Mouse (Mus musculus) spleen, postnatal 10 days (tissue): Measurements from ENCODE around the gene Rnf144a.
"Not testable (repeated sequence)": the region's sequence is repeated elsewhere in the genome, so short reads cannot be mapped to it uniquely, and the experiment has no call there.

Experiments
- DNase-seq, 2 experiments: peaks; one replicate each; pipeline ENCODE4 v3.0.0; 2021 to 2022; ENCODE audit warnings: low spot score in 2 of 2

Rnf144a gene

DNA sequence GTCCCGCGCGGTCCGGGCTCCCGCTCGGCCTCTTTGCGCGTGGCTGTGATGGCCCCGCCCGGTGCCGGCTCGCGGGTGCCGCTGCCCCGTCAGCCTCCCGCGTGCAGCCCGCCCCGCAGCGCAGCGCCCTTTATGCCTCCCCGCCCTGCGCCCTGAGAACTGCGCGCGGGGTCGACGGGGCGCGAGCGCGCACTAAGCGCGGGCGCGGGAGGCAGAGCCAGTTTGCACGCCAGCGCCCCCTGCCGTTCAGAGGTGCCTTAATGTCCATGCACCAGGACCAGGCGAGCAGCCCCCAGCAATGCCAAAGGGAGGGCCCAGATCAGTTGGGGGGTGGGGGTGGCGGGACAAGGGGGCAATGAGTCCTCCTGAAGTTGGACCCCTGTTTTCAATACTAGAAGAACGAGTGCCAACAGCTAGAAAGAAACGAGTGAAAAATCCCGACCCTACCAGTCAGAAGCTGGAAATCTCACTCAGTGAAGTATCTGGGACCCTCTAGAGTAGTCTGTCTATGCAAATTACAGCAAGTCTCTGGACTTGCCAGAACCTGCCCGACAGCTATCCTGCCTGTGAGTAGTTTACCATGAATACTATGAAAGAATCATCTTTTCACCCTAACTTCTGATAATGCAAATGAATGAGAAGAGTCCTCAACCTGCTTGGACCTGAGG lies at the start of gene Rnf144a:
TSS of gene Rnf144a (minus strand) at position 151 of the 668 bp plus-strand sequence.
- peak; percentile 91 to 96 for DNase-seq

DNA sequence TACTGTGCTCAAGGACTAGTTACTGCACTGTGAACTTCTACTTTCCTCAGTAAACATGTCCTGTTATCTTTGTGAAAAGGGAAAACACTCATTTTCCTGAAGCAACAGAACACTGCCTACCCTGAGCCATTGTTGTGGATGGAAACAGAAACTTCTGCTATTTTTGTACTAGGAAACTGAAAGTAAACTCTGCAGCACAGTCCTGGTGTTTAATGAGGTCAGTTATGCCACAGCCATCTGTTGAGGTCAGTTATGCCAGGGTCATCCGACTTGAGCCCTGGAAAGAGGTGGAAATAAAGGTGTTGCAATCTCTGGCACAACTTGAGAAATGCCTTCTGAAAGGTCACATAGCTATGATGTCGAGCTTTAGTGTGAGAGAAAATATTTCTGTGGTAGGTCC lies 45.0 kb upstream of the Rnf144a start:
- no peak for DNase-seq

DNA sequence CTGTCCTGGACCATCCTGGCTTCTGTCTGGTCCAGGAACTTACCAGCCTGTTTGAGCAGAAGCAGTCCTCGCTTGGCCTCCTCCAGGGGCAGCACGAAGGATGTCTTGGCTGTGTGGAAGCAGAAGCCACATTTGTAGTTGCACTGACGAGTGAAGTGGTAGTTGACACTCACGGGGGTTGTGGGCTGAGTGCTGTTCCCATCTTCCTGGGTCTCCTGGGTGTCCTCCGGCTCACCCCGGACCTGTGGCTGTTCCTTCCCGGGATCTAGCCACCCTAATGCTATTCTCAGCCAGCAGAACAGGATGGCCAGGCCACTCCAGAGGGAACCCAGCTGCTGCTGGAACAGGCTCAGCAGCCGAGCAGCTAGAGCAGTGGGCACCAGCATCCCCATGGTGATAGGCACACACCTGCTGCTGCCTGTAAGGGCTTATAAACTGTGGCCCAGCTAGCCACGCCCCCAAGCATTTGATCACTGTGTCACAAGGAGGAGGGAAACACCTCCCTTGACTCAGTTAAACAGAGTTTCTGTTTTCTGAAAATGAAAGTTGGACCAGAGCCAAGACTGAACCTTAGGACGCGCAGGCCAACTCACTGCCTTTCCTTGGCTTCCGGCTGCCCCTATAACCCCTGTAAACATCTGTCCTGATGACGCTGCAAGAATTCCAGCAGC lies 41.1 kb upstream of the Rnf144a start, which contains the start of gene Rsad2:
TSS of gene Rsad2 (minus strand) at position 425 of the 671 bp plus-strand sequence.
- peak; percentile 85 to 93 for DNase-seq

DNA sequence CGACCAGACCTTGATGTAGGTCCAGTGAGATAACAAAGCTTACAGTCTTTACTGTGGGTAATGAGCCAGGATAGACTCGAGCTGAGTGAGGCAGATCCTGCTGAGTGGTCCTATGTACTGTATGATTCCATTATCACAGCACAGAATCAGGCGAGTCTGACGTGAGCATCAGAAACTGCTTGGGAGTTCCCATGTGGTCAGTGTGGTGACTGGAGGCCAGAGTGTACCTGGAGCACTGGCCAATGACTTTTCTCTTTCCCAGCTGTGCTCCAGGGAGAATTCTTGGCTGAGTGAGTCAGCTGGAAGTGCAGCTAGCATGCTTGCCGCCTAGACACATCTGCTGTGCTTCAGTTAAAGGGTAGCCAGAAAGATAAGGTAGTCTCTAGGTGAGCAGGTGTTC lies 39.6 kb upstream of the Rnf144a start:
- DNase-seq, result no peak

DNA sequence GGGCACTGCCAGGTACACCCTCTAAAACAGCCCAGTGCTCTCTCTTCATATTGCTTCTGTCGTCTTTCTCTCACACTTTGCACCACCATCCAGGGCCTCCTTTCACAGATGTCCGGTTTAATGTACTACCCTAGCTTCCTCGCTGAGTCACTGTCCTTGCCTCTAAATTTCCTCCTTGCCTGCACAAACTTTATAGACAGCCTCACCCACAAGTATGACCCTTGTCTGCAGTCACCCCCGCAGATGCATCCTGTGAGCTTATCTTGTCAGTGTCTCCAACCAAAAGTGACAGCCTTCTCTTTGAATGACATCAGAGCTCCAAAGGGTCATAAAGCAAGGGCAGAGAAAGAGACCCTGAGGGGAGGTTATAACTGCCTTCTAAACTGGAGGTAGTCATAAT lies 37.9 kb upstream of the Rnf144a start:
- DNase-seq, result no peak

DNA sequence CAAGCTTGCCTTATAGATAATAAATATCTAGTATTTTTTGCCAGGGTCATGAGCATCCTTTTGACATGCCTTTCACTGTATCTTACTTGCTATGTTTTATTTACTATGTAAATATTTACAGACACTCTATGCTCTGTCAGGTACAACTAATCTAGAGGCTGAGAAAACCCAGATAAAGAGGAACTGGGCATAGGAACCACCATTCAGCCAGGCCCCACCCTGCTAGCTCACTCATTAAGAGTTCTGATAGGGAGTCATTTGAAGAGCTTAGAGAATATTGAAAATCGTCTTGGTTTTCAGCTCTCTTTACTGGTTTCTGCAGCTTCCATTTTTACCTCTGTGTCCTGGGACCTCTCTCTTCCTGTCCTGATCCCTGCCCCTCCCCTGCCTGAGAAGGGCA lies 36.1 kb upstream of the Rnf144a start:
- peak in 1 of 2 experiments; percentile 45 for DNase-seq

DNA sequence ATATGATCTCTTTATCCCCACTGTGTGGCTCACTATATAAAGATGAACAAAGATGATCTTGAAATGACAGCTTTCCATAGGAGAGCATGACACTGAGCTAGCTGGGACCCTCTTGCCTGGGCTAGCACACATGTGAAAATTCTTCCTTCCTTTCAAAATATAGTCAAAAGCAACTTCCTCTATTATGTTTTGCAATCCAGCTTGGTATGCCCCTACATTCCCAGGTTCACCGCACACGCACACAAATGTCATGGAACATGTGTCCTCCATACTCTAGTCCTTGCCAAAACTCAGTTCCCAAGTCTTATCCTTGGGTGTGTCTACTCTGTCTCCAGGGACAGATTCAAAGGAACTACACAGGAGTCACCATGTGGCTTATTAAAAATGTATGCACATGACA lies 34.4 kb upstream of the Rnf144a start:
- DNase-seq, result no peak

DNA sequence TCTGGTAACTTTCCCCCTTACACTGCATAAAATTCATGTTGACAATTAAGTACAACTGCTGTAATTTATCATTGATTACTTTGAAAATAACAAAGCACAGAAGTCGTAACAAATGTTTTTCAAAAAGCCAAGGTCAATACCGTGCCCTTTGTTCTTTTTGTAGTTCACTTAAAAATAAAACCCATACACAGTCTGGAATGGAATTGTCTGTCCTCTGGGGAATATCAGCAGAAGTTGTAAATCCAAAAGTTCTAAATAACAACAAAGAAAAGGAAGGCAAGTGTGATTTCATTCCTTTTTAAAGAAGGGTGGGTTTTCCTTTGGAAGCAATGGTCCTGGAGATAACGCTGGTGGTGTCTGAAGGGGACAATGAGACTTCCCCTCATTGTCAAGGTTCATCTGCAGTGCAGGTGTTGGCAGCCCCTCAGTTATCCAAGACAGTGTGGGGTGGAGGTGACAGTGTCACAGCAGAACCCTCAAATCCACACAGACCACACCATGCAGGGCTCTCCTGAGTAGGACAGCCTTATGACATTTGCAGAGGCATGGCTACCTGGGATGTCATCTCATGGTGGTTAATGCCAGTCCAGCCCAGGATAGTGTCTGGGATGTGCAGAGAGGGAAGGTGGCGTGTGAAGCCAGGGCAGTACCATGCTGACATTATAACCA lies 31.5 kb upstream of the Rnf144a start:
- no peak for DNase-seq

DNA sequence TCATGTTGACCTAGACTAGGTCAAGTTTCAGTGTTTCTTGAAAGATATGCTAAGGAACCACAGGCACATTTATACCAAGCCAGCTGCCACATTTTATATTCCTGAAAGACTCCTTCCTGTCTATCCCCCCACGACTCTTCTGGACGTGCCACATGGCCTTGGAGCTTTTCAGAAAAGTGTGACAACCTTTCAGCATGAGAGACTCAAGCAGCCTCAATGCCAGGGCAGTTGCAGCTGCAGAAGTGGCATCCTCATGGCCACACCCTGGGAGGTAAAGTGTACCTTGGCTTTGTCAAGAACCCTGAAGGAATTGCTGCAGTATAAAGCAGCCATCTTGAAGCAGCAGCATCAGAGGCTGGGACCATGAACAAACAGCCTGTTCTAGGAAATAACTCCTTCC lies 29.5 kb upstream of the Rnf144a start:
- DNase-seq, result no peak

DNA sequence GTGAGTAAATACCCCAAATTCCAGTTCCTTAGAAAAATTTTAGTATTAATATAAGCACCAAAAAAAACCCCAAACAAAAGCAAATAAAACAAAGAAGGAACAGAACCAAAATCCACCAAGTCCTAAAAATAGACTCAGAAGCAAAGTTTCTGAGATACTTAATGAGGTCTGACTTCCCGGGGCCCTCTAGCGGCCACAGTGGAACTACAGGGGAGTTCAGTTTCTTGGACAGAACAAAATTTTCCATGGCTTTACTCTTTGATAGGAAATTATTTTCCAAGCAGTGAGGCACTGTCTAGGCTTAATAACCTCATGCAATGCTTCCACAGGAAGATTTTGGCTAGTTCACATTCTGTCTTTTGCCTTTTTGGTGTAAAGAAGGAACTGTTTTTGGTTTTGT lies 29.0 kb upstream of the Rnf144a start:
- peak; percentile 72 to 87 for DNase-seq

DNA sequence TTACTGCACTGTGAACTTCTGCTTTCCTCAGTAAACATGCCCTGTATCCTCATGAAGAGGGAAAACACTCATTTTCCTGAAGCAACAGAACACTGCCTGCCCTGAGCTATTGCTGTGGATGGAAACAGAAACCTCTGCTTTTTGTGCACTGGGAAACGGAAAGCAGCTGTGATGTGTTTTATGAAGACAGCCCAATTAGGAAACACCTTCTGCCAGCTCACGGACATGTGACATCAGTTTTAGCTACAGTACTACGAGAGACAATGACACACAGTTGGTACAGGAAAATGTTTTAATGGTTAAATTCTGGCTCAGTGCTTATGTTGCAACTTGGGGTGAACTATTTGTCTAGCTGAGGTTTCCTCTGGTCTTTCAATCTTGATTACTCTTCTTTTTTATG lies 24.3 kb upstream of the Rnf144a start:
- DNase-seq, result no peak

DNA sequence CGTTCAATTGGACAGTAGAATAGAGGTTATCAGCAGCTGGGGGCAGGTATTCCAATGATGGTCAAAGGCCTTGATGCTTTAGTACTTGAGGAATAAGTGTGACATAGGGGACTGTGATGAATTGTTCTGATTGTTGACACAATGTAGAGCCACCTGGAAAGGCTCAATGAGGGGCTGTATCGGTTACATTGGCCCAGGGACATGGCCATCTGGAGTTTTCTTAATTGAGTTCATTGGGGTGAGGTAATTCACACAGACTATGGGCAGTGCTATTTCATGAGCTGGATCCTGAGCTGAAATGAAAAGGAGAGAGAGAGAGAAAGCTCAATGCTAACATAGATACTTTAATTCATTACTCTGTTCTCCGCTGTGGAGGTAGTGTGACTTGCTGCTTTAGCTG lies 22.9 kb upstream of the Rnf144a start:
- DNase-seq, result no peak

DNA sequence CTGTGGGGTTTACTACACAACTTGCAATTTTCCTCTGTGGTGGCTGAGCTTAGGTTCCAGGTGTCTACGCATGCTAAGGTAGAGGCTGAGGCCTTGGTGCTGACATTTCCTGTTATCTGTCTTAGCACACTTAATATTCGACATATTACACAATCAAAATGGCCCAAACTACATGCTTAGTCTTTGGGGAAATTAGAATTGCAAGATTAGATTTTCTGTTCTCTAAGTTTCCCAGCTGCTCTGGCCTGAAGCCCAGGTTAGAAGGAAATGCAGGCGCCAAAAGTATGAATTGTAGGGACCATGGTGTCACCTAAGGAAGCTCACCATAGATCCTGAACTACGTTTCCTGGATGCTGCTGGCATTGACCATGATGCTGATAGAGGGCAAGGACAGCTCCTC lies 21.3 kb upstream of the Rnf144a start:
- no peak for DNase-seq

DNA sequence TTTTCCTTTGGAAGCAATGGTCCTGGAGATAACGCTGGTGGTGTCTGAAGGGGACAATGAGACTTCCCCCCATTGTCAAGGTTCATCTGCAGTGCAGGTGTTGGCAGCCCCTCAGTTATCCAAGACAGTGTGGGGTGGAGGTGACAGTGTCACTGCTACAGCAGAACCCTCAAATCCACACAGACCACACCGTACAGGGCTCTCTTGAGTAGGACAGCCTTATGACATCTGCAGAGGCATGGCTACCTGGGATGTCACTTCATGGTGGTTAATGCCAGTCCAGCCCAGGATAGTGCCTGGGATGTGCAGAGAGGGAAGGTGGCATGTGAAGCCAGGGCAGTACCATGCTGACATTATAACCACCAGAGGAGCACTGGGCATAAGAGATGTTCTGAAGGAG lies 13.7 kb upstream of the Rnf144a start:
- not testable (repeated sequence) for DNase-seq

DNA sequence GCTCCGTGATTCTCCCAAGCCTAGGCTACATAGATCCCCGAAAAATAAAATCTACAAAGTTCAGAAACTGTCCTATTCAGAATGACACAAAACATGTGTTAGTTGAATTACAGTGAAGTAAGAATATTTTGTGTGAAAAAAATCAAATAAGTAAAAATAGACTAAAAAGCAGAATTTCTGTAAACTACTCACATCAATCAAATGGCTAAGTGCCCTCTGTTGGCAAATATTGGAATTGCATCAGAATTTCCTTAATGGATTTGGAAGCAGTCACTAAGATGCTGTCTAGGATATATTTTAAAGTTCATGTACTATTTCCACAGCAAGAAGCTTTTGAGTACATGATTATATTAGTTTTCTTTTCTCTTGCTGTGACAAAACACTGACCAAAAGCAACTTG lies 9.8 kb upstream of the Rnf144a start:
- no peak for DNase-seq

DNA sequence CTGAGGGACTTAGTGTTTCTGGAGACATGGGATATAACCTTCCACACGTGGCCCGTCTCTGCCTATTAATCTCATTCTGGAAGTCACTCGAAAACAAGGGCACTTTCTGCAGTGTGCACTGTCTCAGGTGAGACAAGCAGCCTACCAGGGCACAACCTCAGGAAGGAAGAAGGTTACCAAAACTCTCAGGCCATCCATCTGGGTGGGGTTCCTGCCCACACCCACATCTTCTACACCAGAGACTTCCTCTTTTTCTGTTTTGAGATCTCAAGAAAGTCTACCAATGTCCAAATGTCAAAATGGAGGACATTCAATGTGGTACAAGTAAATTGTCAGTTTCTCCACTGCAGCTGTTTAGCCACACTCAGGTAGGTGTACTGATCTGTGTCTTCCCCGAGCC lies 3.3 kb upstream of the Rnf144a start:
- peak in 1 of 2 experiments; percentile 44 for DNase-seq

DNA sequence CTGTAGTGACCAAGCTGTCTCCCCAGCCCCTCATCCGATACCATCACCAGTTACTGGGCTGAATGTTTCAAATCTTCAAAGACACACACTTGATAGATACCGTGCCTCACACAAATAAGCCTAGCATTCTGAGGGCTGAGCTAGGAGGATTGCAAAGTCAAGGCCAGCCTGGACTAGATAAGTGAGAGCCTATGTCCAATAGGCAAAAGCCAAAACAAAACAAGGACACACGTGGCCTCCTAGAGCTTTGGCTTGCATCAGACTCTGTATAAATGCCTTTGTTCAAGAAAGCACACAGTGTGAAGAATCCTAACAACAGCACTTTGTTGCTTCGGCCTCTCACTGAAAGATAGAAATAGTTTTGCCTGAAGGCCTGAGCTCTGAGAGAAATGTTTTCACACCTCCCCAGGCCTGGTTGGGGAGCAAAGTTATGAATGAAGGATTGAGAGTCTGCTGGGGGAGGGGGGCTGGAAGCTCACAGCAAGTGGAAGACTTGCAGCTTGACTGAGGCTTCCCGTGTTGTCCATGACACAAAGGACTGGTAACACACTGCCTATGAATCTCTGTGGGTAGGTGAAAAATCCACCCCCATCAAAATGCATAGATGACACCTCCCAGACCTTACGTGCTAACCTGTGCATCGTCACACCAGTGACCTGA lies 1.7 kb upstream of the Rnf144a start:
- DNase-seq, result no peak

DNA sequence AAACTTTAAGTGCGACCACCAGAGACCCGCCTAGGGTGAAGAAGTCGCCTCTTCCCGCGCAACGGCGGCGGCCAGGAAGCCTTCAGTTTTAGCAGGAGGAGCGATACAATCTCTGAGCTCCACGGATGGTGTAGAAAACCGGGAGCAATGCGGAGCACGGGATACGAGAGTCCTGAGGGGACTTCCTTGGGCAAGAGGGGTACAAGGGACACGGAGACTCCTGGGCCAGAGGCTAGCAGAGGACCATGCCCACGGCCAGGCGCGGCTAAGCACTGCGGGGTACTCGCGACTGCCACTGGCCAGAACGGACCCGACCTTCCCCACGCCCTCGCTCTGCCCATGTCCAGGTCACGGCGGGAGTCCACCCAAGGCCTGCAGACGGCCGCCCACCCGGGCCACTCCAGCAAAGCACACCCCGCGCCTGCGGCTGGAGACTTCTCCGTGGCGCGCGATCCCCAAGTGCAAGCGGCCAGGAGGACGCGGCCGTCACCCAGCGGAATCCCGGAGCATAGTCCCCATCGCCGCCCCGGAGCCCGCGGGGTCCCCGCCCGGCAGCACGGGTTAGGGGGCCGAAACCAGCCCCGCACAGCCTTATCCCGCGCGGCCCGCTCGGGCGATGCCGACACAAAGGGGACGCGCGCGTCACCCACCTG lies 477 bp downstream of the Rnf144a start:
- peak; percentile 60 to 63 for DNase-seq

DNA sequence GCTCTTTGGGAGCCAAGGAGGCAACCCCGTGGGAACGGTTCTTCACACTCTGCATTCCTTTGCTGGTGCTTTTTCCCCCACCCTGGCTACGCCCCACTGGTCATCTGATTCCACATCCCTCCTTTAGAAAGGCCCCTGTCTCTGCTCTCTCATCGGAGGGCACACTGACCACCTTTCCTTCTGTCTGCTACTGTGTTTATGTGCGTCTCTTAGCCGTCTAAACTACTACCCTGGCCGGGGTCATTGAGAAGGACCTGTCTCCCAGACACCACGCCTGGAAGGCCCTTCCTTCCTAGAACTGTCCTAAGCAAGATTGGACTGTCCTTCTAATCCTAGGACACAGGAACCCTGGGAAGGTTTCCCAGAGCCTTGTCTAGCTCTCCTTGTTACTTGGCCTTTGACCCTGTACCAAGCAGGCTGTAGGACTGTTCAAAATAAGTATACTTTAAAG lies 1.1 kb downstream of the Rnf144a start:
- DNase-seq, result peak in 1 of 2 experiments; percentile 21

DNA sequence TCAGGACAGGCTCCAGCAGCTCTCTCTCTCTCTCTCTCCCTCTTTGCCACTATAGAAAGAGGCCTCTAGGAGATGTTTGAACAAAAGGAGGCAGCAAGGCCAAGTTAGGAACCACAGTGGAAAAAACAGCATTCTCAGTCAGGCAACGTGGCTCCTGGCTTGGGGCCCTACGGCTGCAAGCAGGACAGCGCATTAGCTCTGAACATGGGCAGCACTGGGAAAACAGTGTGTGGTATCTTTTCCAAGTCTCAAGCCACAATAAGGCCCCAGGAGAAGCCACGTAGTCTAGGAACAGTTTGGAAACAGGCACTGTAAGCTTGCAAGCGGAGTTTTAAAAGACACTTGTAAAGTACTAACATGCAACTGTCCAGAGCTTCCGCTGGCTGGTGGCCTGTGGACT lies 2.3 kb downstream of the Rnf144a start:
- DNase-seq, result no peak

DNA sequence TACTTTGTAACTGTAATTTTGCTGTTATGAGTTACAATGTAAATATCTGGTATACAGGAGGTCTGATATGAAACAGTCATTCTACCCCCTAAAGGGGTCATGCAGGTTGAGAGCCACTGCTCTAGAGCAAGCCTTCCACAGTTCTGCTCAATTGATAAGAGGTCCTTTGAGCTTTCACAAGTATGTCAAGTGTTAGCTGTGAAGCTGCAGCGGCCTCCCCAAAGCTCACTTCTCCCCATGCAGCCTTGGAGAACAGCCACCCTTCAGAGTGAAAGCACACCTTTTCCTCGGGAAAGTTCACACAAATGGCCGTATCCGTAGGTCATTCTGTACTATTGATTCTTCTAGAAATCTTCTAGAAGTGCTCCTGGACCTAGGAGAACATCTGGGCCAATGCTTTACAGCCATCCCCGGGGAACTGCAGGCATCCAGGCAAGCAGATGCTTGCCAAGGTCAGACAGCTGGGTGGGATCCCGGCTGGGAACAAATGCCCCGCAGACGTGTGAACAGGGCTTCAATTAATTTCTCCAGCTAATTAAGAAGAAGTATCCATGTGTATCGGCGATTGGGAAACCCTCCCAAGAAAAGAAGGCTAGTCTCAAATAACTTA lies 3.1 kb downstream of the Rnf144a start:
- DNase-seq, result no peak
